Mouse (Mus musculus) CD8-positive naive resting alpha-beta T cell, adult 2 months (primary cell): ENCODE results near the gene Pik3ca.
"Not testable (repeated sequence)": the region's sequence is repeated elsewhere in the genome, so short reads cannot be mapped to it uniquely, and the experiment has no call there.

Source experiments
- DNase-seq, 2 experiments: peaks; one replicate each; pipeline ENCODE4 v3.0.0; 2022; ENCODE audit warnings: low read depth in 2 of 2, low spot score in 2 of 2

Gene Pik3ca

DNA sequence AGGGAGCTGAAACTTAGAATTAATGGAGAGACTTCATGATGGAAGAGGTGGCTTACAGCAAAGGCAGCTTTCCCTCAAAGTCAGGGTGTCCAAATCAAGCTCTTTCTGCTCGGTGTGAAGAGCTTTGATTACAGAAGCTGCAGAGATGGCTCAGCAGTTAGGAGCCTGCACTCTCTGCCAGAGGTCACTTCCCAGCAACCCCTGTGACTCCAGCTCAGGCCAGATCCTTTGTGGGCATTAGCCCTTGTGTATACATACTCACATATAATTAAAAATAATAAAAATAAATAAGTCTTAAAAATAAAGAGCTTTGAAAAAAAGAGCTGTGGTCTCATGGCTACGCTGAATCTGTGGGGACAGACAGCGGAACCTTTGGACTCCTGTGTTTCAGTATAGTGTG is 4.1 kb downstream of the Pik3ca start:
- DNase-seq = no peak

DNA sequence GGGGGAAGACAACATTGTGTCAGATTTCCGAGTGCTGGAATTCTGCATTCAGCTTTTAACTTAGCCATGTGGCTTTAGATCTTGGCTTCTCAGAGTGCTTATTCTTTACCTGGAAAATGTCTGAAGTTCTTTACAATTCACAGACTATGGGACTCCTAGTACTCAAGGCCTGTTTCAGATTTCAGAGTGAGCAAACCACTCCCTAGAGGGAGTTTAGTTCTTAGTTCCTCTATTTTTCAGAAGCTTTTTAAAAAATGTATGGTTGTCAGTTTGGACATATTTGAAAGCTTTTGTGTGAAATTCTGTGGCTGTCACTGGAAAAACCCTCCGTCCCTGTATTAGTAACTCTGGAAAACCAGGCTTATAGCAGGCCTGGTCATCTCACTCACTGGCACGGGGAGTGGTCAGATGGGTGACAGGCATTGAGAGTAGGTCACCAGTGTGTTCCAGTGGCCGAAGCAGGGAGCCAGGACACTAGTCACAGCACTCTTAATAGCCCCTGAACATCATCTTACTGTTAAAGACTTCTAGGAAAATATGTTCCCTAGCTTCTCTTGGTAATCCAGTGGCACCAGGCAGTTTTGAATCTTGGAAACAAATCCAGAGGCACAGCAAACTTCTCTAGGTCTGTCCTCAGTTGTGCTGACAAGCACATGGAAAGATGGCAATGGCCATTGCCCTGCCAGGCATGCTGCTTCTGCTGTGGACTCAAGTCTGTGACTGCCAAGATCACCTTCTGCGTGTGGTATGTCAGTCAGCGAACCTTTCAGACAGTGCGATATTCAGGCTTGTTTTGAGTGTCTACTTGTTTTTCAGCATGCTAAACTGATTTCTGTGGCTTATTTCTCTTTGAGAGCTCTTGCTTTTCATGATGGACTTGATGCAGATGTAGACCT is 5.8 kb downstream of the Pik3ca start:
- no peak for DNase-seq

DNA sequence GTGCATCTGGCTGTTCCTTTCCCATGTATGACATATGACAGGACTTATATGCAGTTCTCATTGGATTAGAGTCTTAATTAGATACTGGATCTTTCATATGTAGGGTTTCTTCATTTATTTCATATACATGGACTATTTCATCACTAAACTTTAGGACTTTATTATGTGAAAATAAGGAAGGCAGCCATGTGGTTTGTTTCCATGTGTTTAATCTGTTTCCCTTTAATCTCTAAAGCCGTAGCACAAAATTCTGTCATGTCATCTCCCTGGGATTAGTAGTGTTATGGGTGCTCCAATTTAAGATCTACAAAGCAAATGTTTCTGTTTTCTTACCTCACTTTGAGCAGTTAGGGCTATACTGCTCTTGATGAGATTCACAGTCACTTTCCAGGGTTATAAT is 8.2 kb downstream of the Pik3ca start:
- DNase-seq = no peak

DNA sequence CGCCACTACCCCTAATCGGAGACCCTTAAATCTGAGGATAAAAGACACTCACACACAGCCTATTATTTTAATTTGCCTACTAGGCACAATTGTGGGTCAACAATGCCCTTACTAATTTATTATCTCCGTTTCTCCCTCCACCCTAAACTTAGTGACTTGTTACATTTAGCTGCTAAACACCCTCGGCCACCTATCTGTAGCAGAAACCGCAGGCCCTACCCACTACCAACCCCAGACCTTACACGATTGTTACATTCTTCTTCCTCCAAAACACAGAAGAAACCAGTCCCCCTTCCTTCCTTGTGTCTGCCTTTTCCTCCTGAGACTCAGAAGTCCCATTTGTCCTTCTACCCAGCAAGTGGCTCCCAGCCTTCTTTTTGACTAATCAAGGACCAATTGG is 9.3 kb downstream of the Pik3ca start:
- DNase-seq = no peak

DNA sequence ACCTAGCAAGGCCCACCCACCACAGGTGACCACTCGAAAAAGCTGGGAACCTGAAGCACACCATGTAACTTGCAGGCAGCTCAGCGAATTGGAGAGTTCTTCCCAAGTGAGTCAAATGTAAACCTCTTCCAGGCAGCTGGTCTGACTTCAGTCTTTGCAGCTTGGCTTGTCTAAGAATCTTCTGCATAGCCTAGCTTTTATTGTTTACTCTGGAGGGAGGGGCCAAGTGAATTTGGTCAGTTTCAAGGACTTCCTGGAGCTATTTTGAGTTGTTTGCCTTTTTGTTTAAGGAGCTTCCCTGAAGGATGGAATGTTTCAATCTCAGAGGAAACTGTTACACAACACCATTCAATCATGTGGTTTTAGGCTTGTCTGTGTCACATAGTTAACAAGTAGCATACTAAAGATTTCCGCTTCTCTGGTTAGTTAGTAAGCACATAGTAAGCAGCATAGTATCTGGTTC is 11.4 kb downstream of the Pik3ca start:
- no peak for DNase-seq

DNA sequence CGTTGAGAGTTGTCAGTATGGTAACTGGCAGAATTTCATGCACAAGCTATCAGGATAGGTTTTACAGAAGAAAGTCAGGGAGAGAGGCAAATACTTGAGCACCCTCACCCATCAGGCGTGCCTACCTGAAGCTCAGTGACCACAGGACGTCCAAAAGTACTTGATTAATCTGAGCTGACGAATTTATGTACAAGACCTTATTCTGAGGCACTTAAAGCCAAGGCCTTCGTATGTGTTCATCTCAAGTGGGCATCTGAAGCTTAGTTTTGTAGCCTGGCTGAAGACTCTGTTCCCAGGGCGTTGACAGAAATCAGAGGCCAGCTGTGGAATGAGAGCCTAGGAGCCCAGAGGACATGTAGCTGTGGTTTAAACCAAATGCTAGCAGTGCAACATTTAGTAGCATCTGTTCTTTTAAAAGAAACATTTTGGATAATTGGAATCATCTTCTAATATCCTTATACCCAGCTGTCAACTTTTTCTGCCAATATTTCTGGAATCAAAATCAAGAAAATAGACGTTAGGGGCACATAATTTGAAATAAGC is 15.1 kb downstream of the Pik3ca start:
- no peak for DNase-seq

DNA sequence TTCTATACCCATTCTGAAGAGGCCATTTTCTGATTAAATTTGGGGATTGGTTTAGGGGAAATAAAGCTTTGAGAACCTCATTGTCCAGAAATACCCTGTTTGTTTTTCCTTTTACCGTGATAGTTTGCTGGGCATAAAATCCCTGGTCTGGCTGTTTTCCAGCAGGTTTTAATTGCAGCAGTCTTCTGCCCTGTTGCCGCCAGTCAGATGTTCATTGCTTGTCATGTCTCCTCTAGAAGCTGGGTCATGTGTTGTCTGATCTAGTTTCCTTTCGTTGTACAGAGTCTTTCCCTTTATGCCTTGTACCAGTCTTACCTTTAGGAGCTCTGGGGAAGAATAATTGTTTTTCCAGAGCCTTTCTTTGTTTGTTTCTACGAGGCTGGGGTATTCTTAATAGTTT is 16.9 kb downstream of the Pik3ca start:
- no peak for DNase-seq

DNA sequence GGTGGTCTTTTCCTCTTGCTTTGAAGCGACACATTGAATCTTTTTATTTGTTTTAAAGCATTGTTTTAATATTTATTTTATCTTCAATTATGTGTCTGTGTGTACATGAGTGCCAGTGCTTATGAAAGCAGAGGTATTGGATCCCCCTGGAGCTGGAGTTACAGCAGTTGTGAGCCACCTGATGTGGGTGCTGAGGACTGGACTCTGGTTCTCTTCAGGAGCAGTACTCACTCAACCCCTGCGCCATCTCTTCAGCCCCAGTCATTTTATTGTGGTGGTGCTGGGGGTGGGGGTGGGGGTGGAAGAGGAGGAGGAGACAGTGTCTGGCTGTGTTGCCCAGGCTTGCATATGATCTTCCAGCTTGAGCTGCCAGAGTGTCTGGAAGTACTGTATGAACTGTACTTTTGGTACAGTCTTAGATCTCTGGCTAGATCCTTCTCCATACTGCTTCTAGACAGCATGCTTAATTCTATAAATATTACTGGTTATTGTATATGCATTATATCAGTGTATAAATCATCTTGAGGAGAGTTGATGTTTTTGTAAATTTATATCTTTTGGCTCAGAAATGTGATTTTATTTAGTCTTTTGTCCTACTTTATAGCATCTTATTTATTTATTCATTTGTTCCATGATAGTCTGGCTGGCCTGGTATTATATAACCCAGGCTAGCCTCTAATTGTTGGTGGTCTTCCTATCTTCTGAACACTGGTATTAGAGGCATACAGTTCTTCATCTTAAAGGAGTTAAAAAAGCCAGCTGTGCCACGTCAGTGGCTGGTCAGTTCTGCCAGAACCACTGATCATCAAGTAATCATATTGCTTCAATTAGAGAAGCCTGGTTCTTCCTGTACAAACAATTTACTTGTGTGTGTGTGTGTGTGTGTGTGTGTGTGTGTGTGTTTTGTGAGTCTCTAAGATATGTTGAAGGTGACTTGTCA is 18.2 kb downstream of the Pik3ca start:
- DNase-seq = no peak

DNA sequence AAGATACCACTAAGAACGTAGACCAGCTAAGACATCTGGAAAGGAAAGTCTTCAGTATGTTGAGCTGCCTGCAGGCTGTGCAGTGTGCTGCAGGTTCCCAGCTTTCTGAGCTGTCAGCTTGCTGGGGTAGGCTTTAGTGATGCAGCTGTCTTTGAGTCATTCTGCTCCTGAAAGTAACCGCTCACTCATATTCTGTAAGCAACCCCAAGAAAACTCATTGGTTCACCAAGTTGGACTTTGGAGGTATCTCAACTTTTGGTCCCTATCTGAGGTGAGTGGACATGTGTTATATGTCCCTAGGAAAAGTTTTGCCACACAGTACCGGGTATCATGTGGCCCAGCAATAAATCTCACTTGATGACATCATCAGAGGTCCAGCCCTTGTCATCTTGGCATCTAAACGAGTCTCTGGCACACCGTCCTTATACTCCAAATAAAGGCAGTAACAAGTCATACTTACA is 20.3 kb downstream of the Pik3ca start:
- DNase-seq = no peak

DNA sequence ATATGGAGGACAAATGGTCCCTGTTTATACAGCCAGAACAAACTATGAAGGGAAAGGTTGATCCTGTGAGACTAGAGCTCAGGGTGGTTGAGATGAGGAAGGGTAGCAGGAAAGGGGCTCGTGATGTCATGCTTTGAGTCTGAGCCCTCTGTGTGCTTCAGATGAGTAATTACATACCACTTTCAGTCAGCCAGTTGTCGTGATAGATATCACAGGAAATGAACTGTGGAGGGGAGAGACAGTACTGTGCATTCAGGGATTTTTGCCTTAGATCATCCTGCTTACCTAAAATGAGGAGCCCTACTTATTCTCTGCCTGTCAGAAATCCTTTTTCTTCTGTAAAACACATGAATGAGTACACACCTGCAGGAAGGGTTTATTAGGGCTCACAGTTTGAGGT is 22.4 kb downstream of the Pik3ca start:
- DNase-seq = no peak

DNA sequence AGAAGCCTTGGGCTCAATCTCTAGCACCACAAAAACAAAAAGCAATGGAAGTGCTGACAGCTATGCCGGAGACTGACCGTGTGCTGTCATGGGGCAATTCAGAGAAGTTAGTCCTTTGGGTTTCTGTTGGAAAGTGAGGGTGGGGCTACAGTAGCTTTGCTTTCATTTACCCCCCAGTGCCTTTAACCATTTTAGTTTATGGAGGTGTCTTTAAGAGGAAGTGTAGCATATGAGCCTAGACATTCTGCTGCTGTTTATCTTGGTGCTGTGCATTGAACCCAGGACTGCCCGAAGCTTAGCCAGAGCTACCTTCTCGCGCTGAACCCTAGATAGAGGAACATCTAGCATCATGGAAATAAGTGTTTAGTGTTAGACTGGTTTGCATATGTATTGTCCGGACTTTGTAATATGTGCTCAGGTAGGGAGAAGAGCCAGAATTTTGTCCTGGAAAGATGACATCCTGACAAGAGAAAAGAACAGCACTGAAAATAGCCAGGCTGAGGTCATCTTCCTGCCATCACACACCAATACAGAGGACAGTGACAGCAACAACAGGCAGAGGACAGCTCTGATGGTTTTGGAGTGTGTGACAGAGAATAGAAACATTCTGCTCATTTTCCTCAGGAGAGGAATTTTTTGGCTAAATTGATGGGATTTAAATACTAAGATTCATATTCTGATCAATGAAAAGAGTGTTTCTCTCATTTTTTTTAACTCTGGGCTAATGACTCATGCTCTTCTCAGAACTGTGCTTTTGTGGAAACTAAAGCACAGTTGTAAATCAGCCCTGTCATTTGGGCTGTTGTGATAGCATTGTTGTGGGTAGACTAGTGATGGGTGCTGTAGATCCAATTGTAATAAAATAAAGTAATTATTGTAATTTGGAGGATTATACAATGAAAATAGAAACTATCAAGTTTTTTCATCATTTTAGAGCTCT is 23.9 kb downstream of the Pik3ca start:
- DNase-seq = no peak

DNA sequence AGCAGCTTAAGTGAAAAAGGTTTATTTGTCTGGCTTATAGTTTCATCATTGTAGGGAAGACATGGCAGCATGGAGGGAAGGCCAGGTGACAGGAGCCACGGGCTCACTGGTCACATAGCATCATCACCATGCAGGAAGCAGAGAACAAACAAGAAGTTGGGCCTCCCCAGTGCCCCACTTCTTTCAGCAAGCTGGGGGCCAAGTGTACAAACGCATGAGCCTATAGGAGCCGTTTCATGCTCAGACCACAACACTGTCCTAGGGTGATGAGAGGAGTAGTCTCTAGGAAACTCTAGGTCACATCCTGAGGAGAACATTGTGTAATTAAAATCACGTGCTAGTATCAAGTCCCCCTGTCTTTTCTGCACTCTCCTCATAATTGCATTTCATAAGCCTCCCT is 30.2 kb downstream of the Pik3ca start:
- no peak for DNase-seq

DNA sequence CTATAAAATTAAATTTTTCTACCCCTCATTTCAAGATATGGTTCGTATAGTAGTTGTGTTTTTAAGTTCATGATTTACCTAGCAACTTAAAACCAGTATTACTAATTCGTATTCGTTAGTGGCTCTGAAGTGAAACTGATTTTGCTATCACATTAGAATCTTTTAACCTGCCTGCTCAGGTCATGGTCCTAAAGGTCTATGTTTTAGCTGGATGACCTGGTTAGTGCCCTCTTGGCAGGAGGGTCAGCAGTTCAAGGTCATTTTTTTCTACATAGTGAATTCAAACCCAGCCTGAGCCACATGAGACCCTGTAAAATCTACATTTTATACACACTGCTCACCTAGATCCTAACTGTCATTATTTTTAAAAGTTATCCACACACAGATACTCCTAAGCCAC is 30.9 kb downstream of the Pik3ca start:
- no peak for DNase-seq

DNA sequence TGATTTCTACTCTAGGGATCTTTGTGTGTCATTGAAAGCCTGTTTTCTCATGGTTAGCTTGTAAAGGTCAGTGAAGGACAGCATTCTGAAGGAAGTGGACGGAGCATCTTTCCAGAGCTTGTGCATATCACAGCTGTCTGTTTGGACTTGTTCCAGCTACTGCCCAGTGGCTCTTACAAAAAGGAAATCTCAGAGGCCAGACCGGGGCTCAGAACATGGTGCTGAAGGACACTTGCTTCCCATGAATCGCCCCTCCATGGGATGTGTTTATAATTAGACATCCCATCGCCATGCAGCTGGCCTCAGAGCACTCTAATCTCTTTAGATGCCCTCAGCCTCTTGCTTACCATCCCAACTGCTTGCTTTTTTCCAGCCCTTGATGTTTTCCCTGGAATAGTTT is 31.4 kb downstream of the Pik3ca start:
- DNase-seq = no peak

DNA sequence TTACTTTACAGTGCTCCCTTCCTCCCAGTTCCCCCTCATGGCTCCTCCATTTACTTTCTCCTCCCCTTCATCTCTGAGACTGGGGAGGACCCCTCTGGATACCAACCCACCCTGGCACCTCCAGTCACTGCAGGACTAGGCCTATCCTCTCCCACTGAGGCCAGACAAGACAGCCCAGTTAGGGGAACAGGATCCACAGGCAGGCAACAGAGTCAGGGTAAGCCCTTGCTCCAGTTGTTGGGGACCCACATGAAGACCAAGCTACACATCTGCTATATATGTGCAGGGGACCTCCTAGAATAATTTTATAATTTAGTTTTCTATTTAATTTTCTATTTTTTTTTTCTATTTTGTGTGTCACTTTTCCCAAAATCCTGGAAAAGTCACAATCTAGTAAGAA is 31.9 kb downstream of the Pik3ca start:
- DNase-seq = not testable (repeated sequence)

DNA sequence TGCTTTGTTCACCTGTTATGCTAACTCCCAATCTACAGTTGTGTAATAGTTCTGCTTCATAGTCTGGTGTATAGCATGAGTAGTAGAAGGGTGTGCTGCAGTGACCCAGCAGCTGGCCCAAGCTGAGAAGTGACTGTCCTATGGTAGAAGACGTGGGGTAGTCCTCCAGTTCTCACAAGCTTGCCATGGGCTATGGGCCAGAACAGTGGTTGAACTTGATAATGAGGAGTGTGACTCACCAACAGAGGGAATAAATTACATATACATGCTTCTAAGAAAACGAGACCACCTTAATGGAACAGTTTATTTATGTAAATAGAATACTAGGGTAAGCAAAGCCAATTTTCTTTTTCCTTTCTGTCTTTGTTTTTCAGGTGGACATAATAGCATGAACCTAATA is 32.9 kb downstream of the Pik3ca start:
- DNase-seq = no peak

DNA sequence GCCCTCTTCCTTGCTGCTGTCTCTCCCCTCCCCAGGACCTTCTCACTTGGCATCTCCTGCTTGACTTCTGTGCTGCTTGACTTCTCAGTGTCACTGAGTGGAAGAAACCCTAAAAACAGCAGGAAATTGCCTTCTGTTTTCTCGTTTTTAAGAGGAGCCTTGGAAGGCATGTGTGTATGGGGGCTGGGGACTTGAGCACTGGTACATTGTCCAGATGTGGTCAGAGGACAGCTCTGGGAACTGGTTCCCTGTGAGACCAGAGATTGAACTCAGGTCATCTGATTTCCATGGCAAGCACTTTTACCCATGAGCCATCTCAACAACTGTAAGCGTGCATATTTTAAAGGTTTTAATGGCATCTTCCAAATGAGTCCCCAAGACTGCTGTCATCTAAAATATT is 36.5 kb downstream of the Pik3ca start:
- DNase-seq = no peak

DNA sequence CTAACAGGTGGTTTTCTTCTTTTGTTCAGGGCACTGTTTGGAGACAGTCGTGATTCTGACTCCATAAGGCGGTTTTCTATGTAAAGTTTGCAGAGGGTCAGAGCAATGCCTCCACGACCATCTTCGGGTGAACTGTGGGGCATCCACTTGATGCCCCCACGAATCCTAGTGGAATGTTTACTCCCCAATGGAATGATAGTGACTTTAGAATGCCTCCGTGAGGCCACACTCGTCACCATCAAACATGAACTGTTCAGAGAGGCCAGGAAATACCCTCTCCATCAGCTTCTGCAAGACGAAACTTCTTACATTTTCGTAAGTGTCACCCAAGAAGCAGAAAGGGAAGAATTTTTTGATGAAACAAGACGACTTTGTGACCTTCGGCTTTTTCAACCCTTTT is 38.6 kb downstream of the Pik3ca start:
- no peak for DNase-seq

DNA sequence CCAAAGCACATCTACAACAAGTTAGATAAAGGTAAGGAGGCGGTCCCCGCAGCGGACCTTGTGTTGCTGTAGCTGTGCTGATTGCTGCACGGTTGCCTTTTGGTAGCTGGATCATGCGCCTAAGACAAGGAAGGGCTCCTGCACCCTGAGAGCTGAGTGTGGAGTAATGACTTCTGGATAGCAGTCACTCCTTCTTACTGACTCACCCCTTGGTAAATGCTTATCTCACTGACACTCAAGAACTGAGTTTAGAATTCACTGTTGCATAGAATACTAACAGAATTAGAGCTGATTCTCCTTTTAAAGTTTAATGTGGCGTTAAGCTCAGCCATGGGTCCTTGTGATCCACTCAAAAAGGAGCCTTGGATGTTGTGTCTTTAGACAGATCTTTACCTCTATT is 39.8 kb downstream of the Pik3ca start:
- no peak for DNase-seq

DNA sequence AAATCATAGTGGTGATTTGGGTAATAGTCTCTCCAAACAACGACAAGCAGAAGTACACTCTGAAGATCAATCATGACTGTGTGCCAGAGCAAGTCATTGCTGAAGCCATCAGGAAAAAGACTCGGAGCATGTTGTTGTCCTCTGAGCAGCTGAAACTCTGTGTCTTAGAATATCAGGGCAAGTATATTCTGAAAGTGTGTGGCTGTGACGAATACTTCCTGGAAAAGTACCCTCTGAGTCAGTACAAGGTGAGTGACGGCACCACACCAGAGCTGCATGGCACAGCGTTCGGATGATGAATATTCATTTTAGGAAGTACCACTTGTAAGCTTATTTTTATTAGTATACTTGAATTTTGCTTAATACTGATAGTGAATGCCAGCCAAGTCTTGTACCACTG is 40.3 kb downstream of the Pik3ca start:
- DNase-seq = no peak

DNA sequence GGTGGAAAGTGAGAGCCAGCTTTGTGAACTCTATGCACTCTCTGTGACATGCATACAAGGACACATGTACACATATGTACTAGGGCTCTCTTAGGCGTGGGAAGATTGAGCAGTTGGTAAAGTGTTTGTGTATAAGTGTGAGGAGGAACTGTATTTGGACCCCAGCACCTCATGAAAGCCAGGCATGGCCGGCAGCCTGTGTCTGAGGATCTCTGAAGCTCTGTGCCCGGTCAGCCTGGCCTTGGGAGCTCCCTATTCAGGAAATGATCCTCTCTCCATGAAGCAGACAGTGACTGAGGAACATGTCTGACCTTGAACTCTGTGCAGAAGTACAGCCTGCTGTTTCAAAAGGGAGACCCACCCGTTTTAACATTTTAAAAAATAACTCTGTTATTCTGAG is 41.2 kb downstream of the Pik3ca start:
- no peak for DNase-seq
